Mouse (Mus musculus): ENCODE data around the gene Ccdc69.

DNA sequence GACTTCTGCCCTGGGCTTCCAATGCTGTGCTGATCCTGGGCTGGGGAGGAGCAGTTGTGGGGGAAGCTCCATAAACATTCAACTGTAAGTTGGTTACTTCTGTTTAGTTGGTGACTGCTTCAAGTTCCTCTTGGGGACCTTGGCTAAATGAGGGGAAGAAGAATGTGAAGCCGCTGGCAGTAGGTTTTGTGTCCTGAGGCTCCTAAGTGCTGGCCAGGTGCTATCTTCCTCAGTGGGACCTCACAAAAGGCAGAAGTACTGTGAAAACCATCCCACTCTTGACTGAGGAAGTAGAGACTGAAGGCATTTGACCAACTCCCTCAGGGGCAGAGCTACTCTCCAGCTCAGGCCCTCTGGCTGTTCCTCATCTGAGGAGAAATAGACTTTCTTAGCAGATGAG is 28.7 kb upstream of the Ccdc69 start:
- no peak for TF ChIP-seq EP300 (IDR thresholded peaks at IDR 0.05; ENCODE audit: low read depth)
- no peak for TF ChIP-seq CTCF (IDR thresholded peaks at IDR 0.05; ENCODE audit: low read depth)

Data from heart, postnatal 0 days (tissue).